Mouse (Mus musculus) lung, postnatal 0 days (tissue): ENCODE measurements at regions not wholly inside any gene's neighbourhood (a gene's known extent, or its start where the extent isn't known, plus 50 kb on each side); places are given as distances from the start of the nearest gene placed in this dataset.

Experiments
- ATAC-seq: fragments of 200-750 bp; cut with Nextera tagmentation; 2 replicates; pipeline ENCODE4 v1.8.0; 2017; ENCODE audit warnings: moderate library complexity
- DNase-seq: peaks from one replicate; pipeline ENCODE4 v3.0.0-alpha.2; 2016; ENCODE audit warnings: low spot score
- H3K27ac ChIP-seq: fragments of 300-500 bp; sonication (generic); 2 replicates; pipeline ENCODE4 v1.5.1; 2014; ENCODE audit warnings: antibody characterized with exemption, mild to moderate bottlenecking, low read length, mixed read lengths
- H3K27me3 ChIP-seq: fragments of 300-500 bp; sonication (generic); replicated peaks from 2 replicates; pipeline ENCODE4 v1.6.1; 2014; ENCODE audit warnings: low read length, mixed read lengths; ENCODE audit not compliant: insufficient read depth
- H3K36me3 ChIP-seq: fragments of 300-500 bp; sonication (generic); 2 replicates; pipeline ENCODE4 v1.6.1; 2014; ENCODE audit warnings: low read length, mixed read lengths; ENCODE audit not compliant: insufficient read depth
- H3K4me1 ChIP-seq: fragments of 300-500 bp; sonication (generic); 2 replicates; pipeline ENCODE4 v1.6.1; 2014; ENCODE audit warnings: antibody characterized with exemption, low read depth, low read length, mixed read lengths; ENCODE audit not compliant: insufficient read depth
- H3K4me2 ChIP-seq: fragments of 300-500 bp; sonication (generic); replicated peaks from 2 replicates; pipeline ENCODE4 v1.6.1; 2014; ENCODE audit warnings: low read depth, mild to moderate bottlenecking, low read length, moderate library complexity, mixed read lengths
- H3K4me3 ChIP-seq: fragments of 300-500 bp; sonication (generic); 2 replicates; pipeline ENCODE4 v1.5.1; 2014; ENCODE audit warnings: low read depth, low read length
- H3K9ac ChIP-seq: fragments of 300-500 bp; sonication (generic); replicated peaks from 2 replicates; pipeline ENCODE4 v1.6.1; 2014; ENCODE audit warnings: low read depth, mild to moderate bottlenecking
- H3K9me3 ChIP-seq: fragments of 300-500 bp; sonication (generic); 2 replicates; pipeline ENCODE4 v1.6.1; 2016; ENCODE audit warnings: low read length, mixed read lengths
- CTCF ChIP-seq: IDR thresholded peaks from 2 replicates; pipeline ENCODE4 v1.5.1; 2016; ENCODE audit warnings: antibody characterized with exemption, mild to moderate bottlenecking
- EP300 ChIP-seq: IDR thresholded peaks from 2 replicates; pipeline ENCODE4 v1.6.1; 2016; ENCODE audit warnings: antibody characterized with exemption, mild to moderate bottlenecking, control low read depth
- WGBS: fragments of 180-500 bp; shearing (Covaris S2); extraction: QIAGEN DNeasy Blood & Tissue Kit; methylation state at CpG from one replicate; pipeline ENCODE4 v1.1.7; 2014; 5-methylcytosine and 5-hydroxymethylcytosine counted together

GRCm38 (mm10) chr3:34531836-34532235 is 118.4 kb upstream of the Sox2 start:
- Histone ChIP-seq H3K9ac (no peak overlapping the region), H3K36me3 (no peaks in the 10 kb centered on the region), H3K4me3 (no peak overlapping the region), H3K9me3 (no peaks in the 10 kb centered on the region), H3K4me2 (no peak overlapping the region), H3K27me3 (no peaks in the 10 kb centered on the region), H3K4me1 (no peaks in the 10 kb centered on the region), H3K27ac (no peak overlapping the region)
- 79% methylated on average over 7 of the region's 7 CpGs for WGBS
- DNase-seq (no peak), ATAC-seq (no peak)
- no peak for TF ChIP-seq CTCF
- TF ChIP-seq EP300, result no peak

GRCm38 (mm10) chr3:34527546-34527945 is 122.7 kb upstream of the Sox2 start:
- Histone ChIP-seq H3K4me2 (no peak overlapping the region), H3K36me3 (no peaks in the 10 kb centered on the region), H3K9ac (no peak overlapping the region), H3K4me3 (no peak overlapping the region), H3K27ac (no peak overlapping the region), H3K9me3 (no peaks in the 10 kb centered on the region), H3K27me3 (no peaks in the 10 kb centered on the region), H3K4me1 (no peaks in the 10 kb centered on the region)
- TF ChIP-seq EP300, result no peak
- TF ChIP-seq CTCF, result no peak
- no peak for DNase-seq
- ATAC-seq, result no peak

- WGBS, result 79% methylated on average over 5 of the region's 5 CpGs
- no peak overlapping the region for H3K27ac ChIP-seq
- H3K9ac ChIP-seq, result no peak overlapping the region
- H3K4me1 ChIP-seq, result no peaks in the 10 kb centered on the region
- DNase-seq (no peak), ATAC-seq (no peak)
- no peaks in the 10 kb centered on the region for H3K9me3 ChIP-seq
- no peak overlapping the region for H3K4me2 ChIP-seq
- no peaks in the 10 kb centered on the region for H3K27me3 ChIP-seq
- no peaks in the 10 kb centered on the region for H3K36me3 ChIP-seq
- H3K4me3 ChIP-seq, result no peak overlapping the region
- no peak for TF ChIP-seq EP300
- no peak for TF ChIP-seq CTCF
These were observed 124.5 kb upstream of the Sox2 start for GRCm38 (mm10) chr3:34525730-34526129.

GRCm38 (mm10) chr3:34522054-34522684 is 128.0 kb upstream of the Sox2 start:
- DNase-seq (no peak), ATAC-seq (no peak)
- TF ChIP-seq EP300 (no peak), CTCF (no peak)
- Histone ChIP-seq H3K4me2 (no peak overlapping the region), H3K27ac (no peak overlapping the region), H3K9me3 (no peaks in the 10 kb centered on the region), H3K9ac (no peak overlapping the region), H3K36me3 (no peaks in the 10 kb centered on the region), H3K27me3 (no peaks in the 10 kb centered on the region), H3K4me3 (no peak overlapping the region), H3K4me1 (no peaks in the 10 kb centered on the region)
- WGBS, result 76% methylated on average over 6 of the region's 6 CpGs

- ATAC-seq, result no peak
- Histone ChIP-seq H3K4me3 (no peak overlapping the region), H3K27me3 (no peaks in the 10 kb centered on the region), H3K4me1 (no peaks in the 10 kb centered on the region), H3K9me3 (no peaks in the 10 kb centered on the region), H3K36me3 (no peaks in the 10 kb centered on the region), H3K9ac (no peak overlapping the region), H3K27ac (no peak overlapping the region), H3K4me2 (no peak overlapping the region)
- TF ChIP-seq CTCF (no peak), EP300 (no peak)
- 73% methylated on average over 14 of the region's 14 CpGs for WGBS
- DNase-seq, result no peak
These were observed 128.7 kb upstream of the Sox2 start for GRCm38 (mm10) chr3:34521357-34522053.

GRCm38 (mm10) chr3:34512503-34513145 is 137.6 kb upstream of the Sox2 start:
- DNase-seq, result no peak
- WGBS, result 84% methylated on average over 13 of the region's 13 CpGs

More at GRCm38 (mm10) chr3:34512503-34513145, 137.6 kb upstream of the Sox2 start:
- TF ChIP-seq EP300, result no peak
- TF ChIP-seq CTCF, result no peak
- Histone ChIP-seq H3K27ac (no peak overlapping the region), H3K9me3 (0 out of 2 replicates have a peak, but pooled peaks cover 4% of the 10 kb centered on the region), H3K4me1 (no peaks in the 10 kb centered on the region), H3K27me3 (no peaks in the 10 kb centered on the region), H3K4me2 (no peak overlapping the region), H3K4me3 (no peak overlapping the region), H3K36me3 (no peaks in the 10 kb centered on the region), H3K9ac (no peak overlapping the region)
- ATAC-seq, result no peak
